Mouse (Mus musculus) embryonic facial prominence, embryonic 11.5 days (tissue): ENCODE measurements at regions not wholly inside any gene's neighbourhood (a gene's known extent, or its start where the extent isn't known, plus 50 kb on each side); places are given as distances from the start of the nearest gene placed in this dataset.

Experiments used
- ATAC-seq: fragments of 200-750 bp; cut with Nextera tagmentation; replicated peaks from 2 replicates; pipeline ENCODE4 v1.8.0; 2017; ENCODE audit warnings: low read depth; ENCODE audit not compliant: insufficient number of reproducible peaks, low FRiP score, low TSS enrichment
- DNase-seq: peaks from one replicate; pipeline ENCODE4 v3.0.0-alpha.2; 2015; ENCODE audit warnings: low spot score
- H3K27ac ChIP-seq: fragments of 300-500 bp; sonication (generic); replicated peaks from 2 replicates; pipeline ENCODE4 v1.5.1; 2014; ENCODE audit warnings: mild to moderate bottlenecking, low read depth, low read length, control low read depth
- H3K27me3 ChIP-seq: fragments of 300-500 bp; sonication (generic); 2 replicates; pipeline ENCODE4 v1.6.1; 2014; ENCODE audit warnings: mild to moderate bottlenecking, low read length, moderate library complexity, mixed read lengths; ENCODE audit not compliant: control insufficient read depth, insufficient read depth
- H3K36me3 ChIP-seq: fragments of 300-500 bp; sonication (generic); replicated peaks from 2 replicates; pipeline ENCODE4 v1.6.1; 2014; ENCODE audit warnings: low read depth, mild to moderate bottlenecking, low read length, moderate library complexity, mixed read lengths; ENCODE audit not compliant: control insufficient read depth, insufficient read depth
- H3K4me1 ChIP-seq: fragments of 300-500 bp; sonication (generic); 2 replicates; pipeline ENCODE4 v1.6.1; 2014; ENCODE audit warnings: low read length, mixed read lengths; ENCODE audit not compliant: control insufficient read depth, insufficient read depth
- H3K4me2 ChIP-seq: fragments of 300-500 bp; sonication (generic); 2 replicates; pipeline ENCODE4 v1.6.1; 2014; ENCODE audit warnings: low read depth, mild to moderate bottlenecking, control low read depth, low read length, moderate library complexity
- H3K4me3 ChIP-seq: fragments of 300-500 bp; sonication (generic); 2 replicates; pipeline ENCODE4 v1.5.1; 2014; ENCODE audit warnings: low read depth, low read length, control low read depth
- H3K9ac ChIP-seq: fragments of 300-500 bp; sonication (generic); replicated peaks from 2 replicates; pipeline ENCODE4 v1.6.1; 2014; ENCODE audit warnings: mild to moderate bottlenecking, control low read depth, low read length
- H3K9me3 ChIP-seq: fragments of 300-500 bp; sonication (generic); replicated peaks from 2 replicates; pipeline ENCODE4 v1.6.1; 2016; ENCODE audit warnings: mild to moderate bottlenecking, low read length, inconsistent platforms, mixed read lengths; ENCODE audit not compliant: control insufficient read depth
- WGBS: fragments of 180-500 bp; shearing (Covaris S2); extraction: QIAGEN DNeasy Blood & Tissue Kit; methylation state at CpG from one replicate; pipeline ENCODE4 v1.1.7; 2014; 5-methylcytosine and 5-hydroxymethylcytosine counted together

DNA sequence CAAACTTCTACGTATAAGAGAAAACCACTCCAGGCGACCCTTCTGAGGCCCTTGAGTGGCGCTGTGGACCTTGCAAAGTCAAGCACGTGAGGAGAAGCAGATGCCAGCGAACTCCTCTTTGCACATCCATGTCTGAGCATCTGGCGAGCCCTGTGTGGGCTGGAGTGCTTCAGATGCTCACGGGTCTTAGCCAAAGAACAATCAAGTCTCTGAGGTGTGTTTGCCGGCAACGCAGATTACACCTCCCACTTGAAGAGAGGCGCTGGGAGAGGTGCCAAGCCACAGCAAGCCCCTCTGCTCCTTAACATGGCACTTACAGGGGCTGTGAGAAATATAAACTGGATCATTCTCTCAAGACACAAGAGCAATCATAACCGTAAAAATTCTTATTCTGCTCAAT is 122.7 kb upstream of the Tox3 start:
- no peaks in the 10 kb centered on the region for H3K9me3 ChIP-seq
- H3K9ac ChIP-seq: no peak overlapping the region
- H3K4me3 ChIP-seq: no peak overlapping the region
- H3K36me3 ChIP-seq: no peaks in the 10 kb centered on the region
- DNase-seq (no peak), ATAC-seq (no peak)
- H3K4me1 ChIP-seq: no peaks in the 10 kb centered on the region
- no peak overlapping the region for H3K27ac ChIP-seq
- WGBS: 83% methylated on average over 11 of the region's 11 CpGs
- H3K27me3 ChIP-seq: no peaks in the 10 kb centered on the region
- H3K4me2 ChIP-seq: no peak overlapping the region

DNA sequence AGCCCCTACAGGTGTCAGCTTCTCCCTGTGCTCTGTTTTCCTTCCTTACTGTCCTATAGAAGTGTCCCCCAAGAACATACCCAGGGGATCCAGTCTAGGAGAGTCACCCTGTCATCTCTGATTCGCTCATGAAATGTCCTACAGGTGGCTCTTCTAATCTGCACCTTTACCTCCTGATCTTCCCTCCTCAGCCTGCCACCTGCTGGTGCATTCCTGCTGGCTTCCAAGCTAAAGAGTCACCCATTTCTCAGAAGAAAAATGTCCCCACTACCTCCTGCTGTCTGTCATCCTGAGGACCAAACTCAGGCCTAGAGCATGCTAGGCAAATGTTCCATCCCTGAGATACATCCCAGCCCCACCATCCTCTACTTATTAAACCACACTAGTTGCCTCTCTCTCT is 115.6 kb upstream of the Tox3 start:
- H3K9ac ChIP-seq: no peak overlapping the region
- H3K4me1 ChIP-seq: no peaks in the 10 kb centered on the region
- H3K36me3 ChIP-seq: no peaks in the 10 kb centered on the region
- no peaks in the 10 kb centered on the region for H3K27me3 ChIP-seq
- H3K4me3 ChIP-seq: no peak overlapping the region
- 72% methylated on average over 1 of the region's 1 CpGs for WGBS
- ATAC-seq (no peak), DNase-seq (no peak)
- no peak overlapping the region for H3K27ac ChIP-seq
- no peaks in the 10 kb centered on the region for H3K9me3 ChIP-seq
- H3K4me2 ChIP-seq: no peak overlapping the region

DNA sequence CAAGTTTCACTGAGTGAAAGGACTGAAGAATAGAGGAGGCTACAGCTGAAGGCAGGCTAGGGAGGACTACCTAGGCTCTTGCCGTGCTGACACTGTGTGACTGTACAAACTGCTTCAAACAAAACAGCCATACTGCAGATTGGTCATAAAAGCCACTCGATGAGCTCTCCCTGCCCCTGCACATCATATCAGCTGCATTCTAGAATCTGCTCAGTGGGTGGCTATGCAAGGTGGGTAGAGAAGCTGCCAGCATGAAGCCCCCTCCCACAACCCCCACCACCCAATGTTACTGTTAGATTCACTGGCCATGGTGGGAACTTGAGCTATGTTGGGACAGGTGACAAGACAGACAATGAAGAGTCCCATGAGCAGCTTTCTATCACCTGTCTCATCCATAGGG is 107.2 kb upstream of the Tox3 start:
- no peaks in the 10 kb centered on the region for H3K4me1 ChIP-seq
- no peak overlapping the region for H3K27ac ChIP-seq
- no peaks in the 10 kb centered on the region for H3K36me3 ChIP-seq
- 88% methylated on average over 2 of the region's 2 CpGs for WGBS
- ATAC-seq (no peak), DNase-seq (no peak)
- no peaks in the 10 kb centered on the region for H3K27me3 ChIP-seq
- no peak overlapping the region for H3K9ac ChIP-seq
- H3K4me2 ChIP-seq: no peak overlapping the region
- H3K9me3 ChIP-seq: no peaks in the 10 kb centered on the region
- H3K4me3 ChIP-seq: no peak overlapping the region

DNA sequence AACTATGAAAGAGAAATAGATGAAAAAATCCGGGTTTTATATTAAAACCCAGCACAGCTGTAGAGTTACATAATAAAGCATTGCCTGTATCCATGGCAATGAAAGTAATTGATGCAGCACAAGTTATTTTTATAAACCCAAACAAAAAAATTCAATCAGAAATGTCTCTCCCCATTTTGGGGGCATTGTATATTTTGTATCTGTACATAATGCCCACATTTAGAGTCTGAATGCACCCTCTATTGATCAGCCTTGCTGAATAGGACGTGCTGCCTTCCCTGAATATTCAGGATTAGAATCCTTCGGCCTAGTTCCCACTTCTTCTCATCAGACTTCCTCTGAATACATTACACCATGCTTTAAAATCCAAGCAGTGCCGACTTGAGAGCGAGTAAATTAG is 106.0 kb upstream of the Tox3 start:
- DNase-seq: no peak
- no peaks in the 10 kb centered on the region for H3K9me3 ChIP-seq
- no peak overlapping the region for H3K4me2 ChIP-seq
- no peak overlapping the region for H3K4me3 ChIP-seq
- H3K9ac ChIP-seq: no peak overlapping the region
- no peaks in the 10 kb centered on the region for H3K36me3 ChIP-seq
- H3K27me3 ChIP-seq: no peaks in the 10 kb centered on the region
- WGBS: 73% methylated on average over 5 of the region's 5 CpGs
- no peak for ATAC-seq
- H3K27ac ChIP-seq: no peak overlapping the region
- H3K4me1 ChIP-seq: no peaks in the 10 kb centered on the region

DNA sequence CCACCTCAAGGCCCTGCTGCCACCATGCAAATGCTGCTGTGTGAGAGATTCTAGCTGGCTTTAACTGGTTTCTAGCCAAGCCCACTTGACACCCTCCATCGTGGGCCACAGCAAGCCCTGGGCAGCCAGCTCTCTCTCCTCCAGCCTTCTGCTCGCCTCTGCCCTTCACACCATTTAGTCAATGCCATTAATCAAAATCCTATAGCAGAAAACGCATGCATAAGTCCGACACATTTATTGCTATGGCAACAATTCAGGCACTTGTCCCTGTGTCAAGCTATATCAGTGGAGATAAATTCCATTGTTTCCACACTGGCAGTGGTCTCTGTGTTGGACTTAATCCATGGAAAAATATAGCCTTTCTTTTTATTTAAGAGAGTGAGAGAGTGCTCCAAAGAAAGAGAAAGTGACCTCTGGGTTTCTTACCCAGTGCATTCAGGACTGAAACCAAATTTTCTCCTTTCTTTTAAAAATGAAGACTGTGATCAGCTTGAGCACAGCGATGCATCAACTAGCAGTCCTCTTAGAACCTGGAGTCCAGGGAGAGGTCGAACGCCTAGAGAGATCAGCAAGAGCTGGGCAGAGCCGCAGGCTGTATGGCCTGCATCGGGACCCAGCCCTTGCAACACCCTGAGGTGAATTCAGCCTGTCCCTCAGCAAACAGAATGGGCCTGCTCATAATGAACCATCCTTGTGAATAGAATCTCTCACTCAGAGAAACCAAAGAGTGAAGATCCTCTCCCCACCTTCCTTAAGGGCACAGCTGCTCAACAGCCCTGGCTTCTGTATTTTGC is 93.1 kb upstream of the Tox3 start:
- Histone ChIP-seq H3K9me3 (no peaks in the 10 kb centered on the region), H3K27ac (no peak overlapping the region), H3K4me2 (no peak overlapping the region), H3K9ac (no peak overlapping the region), H3K36me3 (no peaks in the 10 kb centered on the region), H3K4me1 (no peaks in the 10 kb centered on the region), H3K27me3 (no peaks in the 10 kb centered on the region), H3K4me3 (no peak overlapping the region)
- DNase-seq (no peak), ATAC-seq (no peak)
- WGBS: 80% methylated on average over 9 of the region's 9 CpGs

DNA sequence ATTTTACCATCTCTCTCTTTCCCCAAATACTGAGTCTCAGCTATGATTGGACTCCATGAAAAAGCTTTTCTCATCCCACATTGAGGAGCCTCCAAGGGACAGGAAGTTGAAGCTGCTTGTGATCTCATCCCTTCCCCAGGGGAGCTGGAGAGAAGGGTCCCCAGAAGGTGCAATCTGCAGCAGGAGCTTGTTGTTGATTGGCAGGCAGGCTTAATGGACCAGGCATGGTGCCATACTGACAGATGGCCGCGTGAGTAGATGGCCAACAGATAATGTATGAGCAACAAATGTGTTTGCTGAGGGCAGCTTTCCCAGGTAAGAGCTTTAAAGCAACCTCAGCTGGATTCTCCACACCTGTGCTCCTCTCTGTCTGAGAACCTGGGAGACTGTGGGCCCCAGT is 65.9 kb upstream of the Tox3 start:
- Histone ChIP-seq H3K4me2 (no peak overlapping the region), H3K4me3 (no peak overlapping the region), H3K4me1 (no peaks in the 10 kb centered on the region), H3K27ac (no peak overlapping the region), H3K9ac (no peak overlapping the region), H3K36me3 (no peaks in the 10 kb centered on the region), H3K9me3 (no peaks in the 10 kb centered on the region), H3K27me3 (no peaks in the 10 kb centered on the region)
- DNase-seq (no peak), ATAC-seq (no peak)
- 82% methylated on average over 2 of the region's 2 CpGs for WGBS
